Mouse (Mus musculus) layer of hippocampus, postnatal 10 days (tissue): ENCODE results near the gene Nptxr. TPM values are rescaled to one million over a fixed set of nuclear protein-coding genes. Genes with fewer than 3 reads are reported as not detected.

ENCODE experiments used
- DNase-seq, 2 experiments: peaks; one replicate each; pipeline ENCODE4 v3.0.0; 2021; ENCODE audit warnings: low spot score in 2 of 2
- total RNA-seq, 2 experiments: library from RNA; stranded (reverse); gene quantifications; 2 replicates each; pipeline ENCODE4 v1.2.3; 2021

Gene Nptxr
- total RNA-seq, 2 experiments from 2014 or later: 648 to 749 TPM

DNA sequence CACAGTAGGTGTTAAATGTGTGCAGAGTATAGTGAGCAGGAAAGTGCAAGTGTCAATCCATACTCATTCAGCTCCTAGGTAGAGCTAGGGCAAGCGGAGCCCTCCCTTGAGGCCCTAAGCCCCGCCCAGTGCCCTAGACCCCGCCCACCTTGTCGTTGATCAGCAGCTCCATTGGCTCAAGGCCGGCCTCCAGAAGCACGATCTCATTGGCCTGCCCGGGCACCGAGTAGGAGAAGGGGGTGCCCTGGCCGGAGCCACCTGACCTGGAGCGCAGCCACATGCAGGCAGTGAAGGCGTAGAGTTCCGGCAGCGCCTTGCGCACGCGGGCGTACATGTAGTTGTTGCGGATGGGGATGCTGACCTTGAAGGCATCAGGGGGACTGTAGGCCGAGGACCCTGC, 12.1 kb downstream of the Nptxr start:
- no peak for DNase-seq

GRCm38 (mm10) chr15:79791502-79791901, 13.1 kb downstream of the Nptxr start:
- DNase-seq: no peak

DNA sequence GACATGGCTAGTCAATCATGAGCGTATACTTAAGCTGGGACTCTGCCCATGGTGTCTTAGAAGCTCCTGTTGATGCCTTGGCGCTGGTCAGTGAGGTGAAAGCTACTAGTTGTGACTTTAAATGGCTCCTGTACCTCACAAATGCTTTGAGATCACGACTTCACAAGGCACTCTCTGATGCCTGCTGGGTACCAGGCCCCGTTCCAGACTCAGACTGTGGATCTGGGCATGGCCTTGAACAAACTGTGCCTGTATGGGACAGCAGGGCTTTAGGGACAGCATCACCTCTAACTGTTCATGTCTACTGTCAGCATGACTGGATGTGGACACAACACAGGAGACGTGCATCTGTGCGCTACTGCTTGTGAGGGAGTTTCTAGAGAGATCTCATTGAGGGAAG, 13.7 kb downstream of the Nptxr start:
- DNase-seq: no peak

DNA sequence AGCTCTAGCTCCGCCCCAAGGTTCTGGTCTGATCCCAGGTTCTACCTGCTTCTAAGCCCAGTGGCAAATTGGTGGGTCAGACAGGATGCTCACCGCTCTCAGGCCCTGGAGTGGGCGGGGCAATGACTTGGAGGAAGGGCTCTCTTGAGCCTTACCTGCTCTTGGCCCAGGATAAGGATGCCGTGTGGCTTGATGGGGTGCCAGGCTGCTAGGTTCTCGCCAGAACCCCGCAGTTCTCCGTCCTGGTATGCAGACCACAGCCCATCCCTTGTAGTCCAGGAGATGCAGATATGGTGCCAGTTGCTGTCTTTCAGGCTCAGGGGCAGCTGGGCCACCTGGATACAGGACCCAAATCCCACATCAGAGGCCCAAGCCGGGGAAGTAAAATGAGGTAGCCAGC, 14.5 kb downstream of the Nptxr start:
- no peak for DNase-seq

DNA sequence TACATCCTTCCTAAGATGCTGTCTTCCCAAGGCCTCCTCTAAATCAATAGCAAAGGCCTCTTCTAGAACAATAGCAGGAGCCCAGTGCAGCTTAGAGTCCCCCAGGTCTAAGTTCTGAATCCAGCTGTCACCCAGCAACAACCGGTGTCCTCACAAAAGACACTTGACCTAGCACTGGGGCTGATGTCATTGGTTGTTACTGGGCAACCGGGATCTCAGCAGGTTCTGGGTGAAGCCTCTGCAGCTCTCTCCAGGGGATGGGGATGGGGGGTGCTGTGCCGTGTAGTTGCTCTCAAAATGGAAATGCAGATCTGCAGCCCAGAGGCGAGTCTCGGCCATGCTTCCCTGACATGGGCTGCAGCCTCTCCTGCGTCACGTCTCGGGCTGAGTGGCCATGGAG, 16.8 kb downstream of the Nptxr start:
- no peak for DNase-seq

GRCm38 (mm10) chr15:79785056-79785455, 19.5 kb downstream of the Nptxr start:
- no peak for DNase-seq

- DNase-seq: no peak
These were observed 26.8 kb downstream of the Nptxr start, which contains the start of gene Dnal4 for GRCm38 (mm10) chr15:79777749-79778148. Gene Dnal4, minus strand, starts transcription at chr15:79777849.

DNA sequence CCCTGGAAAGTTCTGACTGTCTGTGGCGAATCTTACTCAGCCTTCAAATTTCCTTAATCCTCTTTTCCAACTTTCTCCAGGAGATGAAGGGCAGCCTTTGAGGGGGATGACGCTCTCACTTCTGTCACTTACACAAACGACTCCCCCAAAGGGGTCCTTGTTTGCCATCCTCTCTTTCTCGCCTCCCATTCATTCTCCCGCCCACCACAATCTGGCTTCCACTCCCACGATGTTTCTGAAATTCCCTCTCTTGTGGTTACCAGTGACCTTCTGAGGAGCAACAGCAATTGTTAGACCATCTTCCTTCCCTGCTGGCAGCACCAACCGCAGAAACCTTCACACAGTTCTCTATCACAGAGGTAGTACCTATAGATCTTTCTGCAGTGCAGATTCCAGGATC, 28.9 kb downstream of the Nptxr start:
- no peak for DNase-seq

DNA sequence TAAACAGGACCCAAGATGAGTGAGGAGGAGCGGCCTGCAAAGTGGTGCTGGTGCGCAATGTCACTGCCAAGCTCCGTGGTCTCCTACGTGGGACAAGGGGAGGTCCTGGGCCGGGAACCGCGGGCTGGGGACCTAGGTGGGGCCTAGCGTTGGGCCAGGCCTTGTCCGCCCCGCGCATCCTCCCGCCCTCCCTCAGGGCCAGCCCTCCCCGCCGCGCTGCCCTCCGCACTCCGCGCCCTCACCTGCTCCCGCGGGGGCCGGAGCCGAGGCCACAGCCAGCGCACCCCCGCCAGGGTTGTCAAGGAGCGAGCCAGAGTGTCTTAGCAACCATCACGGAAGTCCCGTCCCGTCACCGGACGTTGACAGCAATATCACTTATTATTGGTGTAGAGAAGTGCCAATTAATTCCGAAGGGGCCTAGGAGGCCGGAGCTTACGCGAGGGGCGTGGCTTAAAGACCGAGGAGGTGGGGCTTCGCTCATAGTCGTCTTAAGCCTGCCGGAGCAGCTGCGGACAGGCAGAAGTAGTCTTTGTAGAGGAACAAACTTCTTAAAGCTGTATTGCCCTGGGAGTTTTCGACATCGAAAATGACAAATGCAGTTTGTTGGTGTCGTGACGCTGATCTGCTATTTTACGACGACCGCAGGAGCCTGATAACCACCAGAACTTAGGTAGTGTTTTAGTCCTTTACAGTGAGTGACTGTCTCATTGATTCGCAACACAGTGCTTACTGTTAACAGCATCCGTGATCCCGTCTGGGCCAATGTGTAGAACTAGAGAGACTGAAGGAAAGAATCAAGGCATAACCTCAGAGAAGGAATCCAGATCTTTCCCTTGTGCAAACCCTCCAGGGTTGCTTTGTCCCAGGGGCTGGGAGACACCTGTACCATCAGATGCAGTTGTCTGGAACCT, 30.2 kb downstream of the Nptxr start:
- peak; percentile 94 to 96 for DNase-seq

GRCm38 (mm10) chr15:79770629-79771240, 33.8 kb downstream of the Nptxr start:
- no peak for DNase-seq

DNA sequence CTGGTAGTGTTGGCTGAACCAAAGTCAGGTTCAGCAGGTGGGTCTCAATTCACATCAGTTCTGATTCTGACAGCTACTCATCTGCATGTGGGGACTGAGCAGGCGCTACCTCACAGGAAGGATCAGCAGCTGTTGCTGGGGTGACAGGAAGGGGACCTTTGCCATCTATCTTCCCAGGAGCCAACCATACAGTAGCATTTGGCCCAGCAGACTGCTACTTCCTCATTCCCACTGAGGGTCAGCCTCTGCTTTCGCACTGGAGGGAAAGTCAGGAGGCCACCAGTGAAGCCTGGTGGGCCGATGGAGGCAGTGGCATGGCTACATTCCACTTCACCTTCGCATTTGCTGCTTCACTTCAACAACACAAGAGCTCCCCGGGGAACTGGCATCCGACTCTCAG, 36.3 kb downstream of the Nptxr start:
- no peak for DNase-seq

- DNase-seq: no peak
These were observed 37.1 kb downstream of the Nptxr start for GRCm38 (mm10) chr15:79767327-79767961.

GRCm38 (mm10) chr15:79766586-79767071, 37.9 kb downstream of the Nptxr start:
- DNase-seq: no peak

GRCm38 (mm10) chr15:79766168-79766567, 38.4 kb downstream of the Nptxr start:
- no peak for DNase-seq

- DNase-seq: no peak
These were observed 39.2 kb downstream of the Nptxr start for GRCm38 (mm10) chr15:79765361-79765760.

GRCm38 (mm10) chr15:79764539-79765267, 39.9 kb downstream of the Nptxr start:
- no peak for DNase-seq

- no peak for DNase-seq
These were observed 40.8 kb downstream of the Nptxr start for GRCm38 (mm10) chr15:79763601-79764246.

DNA sequence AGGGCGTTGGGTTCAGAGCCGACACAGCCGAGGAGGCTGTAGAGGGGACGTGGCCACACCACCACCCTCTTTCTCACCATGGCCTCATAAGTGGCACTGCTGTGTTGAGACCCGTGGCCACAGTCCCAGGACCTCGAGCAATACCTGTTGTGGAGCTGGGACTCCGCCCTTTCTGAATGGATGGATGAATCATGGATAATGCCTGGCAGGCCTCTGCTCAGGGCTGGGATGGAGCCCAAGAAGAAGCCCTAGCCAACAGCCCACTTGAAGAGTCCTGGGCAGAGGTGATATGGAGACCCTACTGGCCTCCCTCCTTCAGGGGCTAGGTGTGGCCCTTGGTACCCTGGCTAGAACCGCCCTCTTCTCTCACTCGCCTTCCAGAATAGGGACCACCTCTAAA, 41.6 kb downstream of the Nptxr start:
- no peak for DNase-seq

- no peak for DNase-seq
These were observed 43.6 kb downstream of the Nptxr start for GRCm38 (mm10) chr15:79760956-79761355.

- no peak for DNase-seq
These were observed 47.4 kb downstream of the Nptxr start for GRCm38 (mm10) chr15:79757118-79757517.
